Mouse (Mus musculus) small intestine, adult 2 months (tissue): Measurements from ENCODE around the gene Msi1.

Source experiments
- CTCF ChIP-seq: fragments of 200-500 bp; IDR thresholded peaks from 2 replicates; pipeline ENCODE4 v1.5.1; 2012; ENCODE audit warnings: low read depth, mild to moderate bottlenecking, control low read depth, inconsistent platforms, low read length, moderate library complexity, mixed read lengths; ENCODE audit not compliant: insufficient replicate concordance, insufficient read length; ENCODE audit errors: extremely low read depth
- POLR2A ChIP-seq: fragments of 200-500 bp; IDR thresholded peaks from 2 replicates; pipeline ENCODE4 v1.6.1; 2012; ENCODE audit warnings: low read depth, mild to moderate bottlenecking, control low read depth, inconsistent platforms, low read length, moderate library complexity

GRCm38 (mm10) chr5:115434280-115434852, 5.0 kb downstream of the Msi1 start:
- TF ChIP-seq CTCF, result no peak
- TF ChIP-seq POLR2A, result no peak
